Mouse (Mus musculus) liver, adult 2 months (tissue): ENCODE data around the gene Rrp7a. TPM values are rescaled to one million over a fixed set of nuclear protein-coding genes. Genes with fewer than 3 reads are reported as not detected.

Experiments used
- DNase-seq: peaks from one replicate; pipeline ENCODE4 v3.0.0-alpha.2; 2011; ENCODE audit warnings: low read depth, low spot score; ENCODE audit errors: extremely low read depth
- H3K27ac ChIP-seq: fragments of 200-500 bp; replicated peaks from 2 replicates; pipeline ENCODE4 v1.5.1; 2012; ENCODE audit warnings: low read depth, mild to moderate bottlenecking, control low read depth, inconsistent platforms, low read length; ENCODE audit not compliant: insufficient read depth
- H3K27me3 ChIP-seq: fragments of 200-500 bp; 2 replicates; pipeline ENCODE4 v1.6.1; 2012; ENCODE audit warnings: mild to moderate bottlenecking, moderate library complexity, low read length, inconsistent platforms; ENCODE audit not compliant: control insufficient read depth, insufficient read depth
- H3K36me3 ChIP-seq: fragments of 200-500 bp; 2 replicates; pipeline ENCODE4 v1.6.1; 2012; ENCODE audit warnings: low read length, inconsistent platforms; ENCODE audit not compliant: control insufficient read depth, insufficient read depth
- H3K4me1 ChIP-seq: fragments of 200-500 bp; 2 replicates; pipeline ENCODE4 v1.6.1; 2011; ENCODE audit warnings: low read length; ENCODE audit not compliant: control insufficient read depth, insufficient read depth
- H3K4me3 ChIP-seq: fragments of 200-500 bp; 2 replicates; pipeline ENCODE4 v1.5.1; 2011; ENCODE audit warnings: low read depth, mild to moderate bottlenecking, control low read depth, low read length, moderate library complexity; ENCODE audit not compliant: insufficient read depth
- H3K79me2 ChIP-seq: fragments of 200-500 bp; 2 replicates; pipeline ENCODE4 v1.6.1; 2012; ENCODE audit warnings: inconsistent platforms, mild to moderate bottlenecking, low read length, moderate library complexity; ENCODE audit not compliant: control insufficient read depth, insufficient read depth
- H3K9ac ChIP-seq: fragments of 200-500 bp; 2 replicates; pipeline ENCODE4 v1.6.1; 2012; ENCODE audit warnings: low read depth, mild to moderate bottlenecking, control low read depth, inconsistent platforms, low read length
- CTCF ChIP-seq: fragments of 200-500 bp; IDR thresholded peaks from 2 replicates; pipeline ENCODE4 v1.5.1; 2011; ENCODE audit warnings: low read depth, low read length, control low read depth
- POLR2A ChIP-seq: fragments of 200-500 bp; IDR thresholded peaks from 2 replicates; pipeline ENCODE4 v1.6.1; 2011; ENCODE audit warnings: low read length, control low read depth; ENCODE audit not compliant: insufficient read depth; ENCODE audit errors: extremely low read depth
- WGBS: fragments of 180-500 bp; shearing (Covaris S2); methylation state at CpG from one replicate; pipeline ENCODE4 v1.1.7; 2018; 5-methylcytosine and 5-hydroxymethylcytosine counted together
- polyA plus RNA-seq: library from polyadenylated mRNA; depleted of rRNA; stranded (reverse); fragments of >200 nt; gene quantifications from 2 replicates; pipeline ENCODE4 v1.2.3, GENCODE M21; 2012
- total RNA-seq: library from RNA; depleted of rRNA; stranded (reverse); fragments of >200 nt; gene quantifications from 2 replicates; pipeline ENCODE4 v1.2.3, GENCODE M21; 2014

Rrp7a gene
- total and polyA plus RNA-seq, 2 experiments, result 9.1 to 44.1 TPM

GRCm38 (mm10) chr15:83107814-83108213 lies 14.8 kb downstream of the Rrp7a start:
- H3K4me1 ChIP-seq, result no peaks in the 10 kb centered on the region
- WGBS, result 95% methylated on average over 6 of the region's 6 CpGs
- H3K36me3 ChIP-seq, result peaks cover 5% of the 10 kb centered on the region; the same call in 1 of the 2 replicates
- no peak overlapping the region for H3K4me3 ChIP-seq
- TF ChIP-seq CTCF, result no peak
- TF ChIP-seq POLR2A, result no peak
- H3K27ac ChIP-seq, result no peak overlapping the region
- DNase-seq, result no peak
- H3K79me2 ChIP-seq, result no peaks in the 10 kb centered on the region
- no peaks in the 10 kb centered on the region for H3K27me3 ChIP-seq
- H3K9ac ChIP-seq, result no peak overlapping the region

DNA sequence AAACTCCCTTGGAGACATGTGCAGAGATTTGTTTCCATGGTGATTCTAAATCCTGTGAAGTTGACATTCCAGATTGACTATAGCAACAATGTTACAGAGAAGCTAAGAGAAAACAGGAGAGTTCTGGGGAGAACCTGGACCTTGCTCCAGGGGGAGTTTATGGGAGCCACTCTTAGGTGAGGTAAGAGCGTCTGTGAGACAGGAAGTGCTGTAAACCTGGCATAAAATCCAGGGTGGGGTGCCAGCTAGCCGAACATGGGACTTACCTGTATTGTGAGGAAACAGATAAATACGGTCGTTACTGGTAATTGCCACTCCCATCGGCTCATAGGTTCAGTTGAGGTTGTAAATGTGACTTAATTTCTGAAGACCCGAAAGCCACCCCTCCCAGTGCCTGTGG lies 16.2 kb downstream of the Rrp7a start:
- Histone ChIP-seq H3K9ac (no peak overlapping the region), H3K4me3 (no peak overlapping the region), H3K36me3 (peaks cover 5% of the 10 kb centered on the region; the same call in 1 of the 2 replicates), H3K79me2 (no peaks in the 10 kb centered on the region), H3K4me1 (no peaks in the 10 kb centered on the region), H3K27ac (no peak overlapping the region), H3K27me3 (no peaks in the 10 kb centered on the region)
- TF ChIP-seq CTCF (no peak), POLR2A (no peak)
- 93% methylated on average over 6 of the region's 6 CpGs for WGBS
- no peak for DNase-seq

DNA sequence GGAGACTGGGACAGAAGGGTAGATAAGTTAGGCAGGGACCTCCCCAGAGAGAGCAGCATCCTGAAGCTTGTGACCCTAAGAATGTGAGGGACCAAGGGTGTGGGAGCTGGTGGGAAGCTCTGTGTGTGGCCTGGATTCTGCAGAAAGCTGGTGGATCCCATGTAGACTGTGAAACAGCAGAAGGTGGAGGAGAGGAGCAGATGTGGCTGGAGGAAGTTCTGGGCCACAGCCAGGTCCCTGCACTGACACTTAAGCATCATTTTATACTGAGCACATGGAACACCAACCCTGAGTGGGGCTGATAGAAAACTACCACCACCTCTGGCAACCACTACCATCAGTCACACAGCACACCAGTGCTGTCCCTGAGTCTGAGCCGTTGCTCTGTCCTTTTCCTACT lies 19.5 kb downstream of the Rrp7a start:
- Histone ChIP-seq H3K4me1 (peaks cover 7% of the 10 kb centered on the region; the same call in 1 of the 2 replicates), H3K9ac (no peak overlapping the region), H3K27me3 (no peaks in the 10 kb centered on the region), H3K36me3 (peaks cover 3% of the 10 kb centered on the region; the same call in 1 of the 2 replicates), H3K27ac (no peak overlapping the region), H3K4me3 (no peak overlapping the region), H3K79me2 (no peaks in the 10 kb centered on the region)
- TF ChIP-seq CTCF (no peak), POLR2A (no peak)
- WGBS, result 71% methylated on average over 1 of the region's 1 CpGs
- DNase-seq, result no peak

DNA sequence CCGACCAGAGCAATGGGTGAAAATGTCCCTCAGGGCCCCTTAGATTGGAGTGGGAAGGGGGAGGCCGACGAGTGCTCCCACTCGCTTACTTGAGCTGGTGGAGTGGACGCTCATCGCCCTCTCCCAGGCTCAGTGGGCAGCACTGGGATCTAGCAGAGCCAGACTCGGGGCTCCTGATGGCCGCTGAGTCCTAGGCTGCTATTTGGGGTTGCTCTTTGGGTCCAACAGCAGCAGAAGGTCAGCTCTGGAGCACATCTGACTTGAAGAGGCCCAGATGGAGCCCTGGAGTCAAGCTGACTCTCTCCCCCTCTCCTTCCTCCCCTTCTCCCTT lies 22.3 kb downstream of the Rrp7a start:
- TF ChIP-seq CTCF (no peak), POLR2A (peak; percentile 53; the same call in 1 of the 2 replicates)
- Histone ChIP-seq H3K79me2 (no peaks in the 10 kb centered on the region), H3K27ac (peak overlapping the region; percentile 33), H3K4me1 (peaks cover 7% of the 10 kb centered on the region; the same call in 1 of the 2 replicates), H3K36me3 (peaks cover under 1% of the 10 kb centered on the region; the same call in 1 of the 2 replicates), H3K9ac (peak overlapping the region; percentile 74), H3K4me3 (peak overlapping the region; percentile 76), H3K27me3 (no peaks in the 10 kb centered on the region)
- WGBS, result under 1% methylated on average over 8 of the region's 8 CpGs
- DNase-seq, result no peak

GRCm38 (mm10) chr15:83099533-83100331 lies 22.9 kb downstream of the Rrp7a start:
- H3K4me1 ChIP-seq, result peaks cover 7% of the 10 kb centered on the region; the same call in 1 of the 2 replicates
- peak; percentile 83 for DNase-seq
- no peaks in the 10 kb centered on the region for H3K79me2 ChIP-seq
- H3K4me3 ChIP-seq, result peak overlapping the region; percentile 76
- no peaks in the 10 kb centered on the region for H3K27me3 ChIP-seq
- WGBS, result 8% methylated on average over 31 of the region's 31 CpGs
- H3K27ac ChIP-seq, result peak overlapping the region; percentile 33
- peak overlapping the region; percentile 74 for H3K9ac ChIP-seq
- H3K36me3 ChIP-seq, result no peaks in the 10 kb centered on the region
- TF ChIP-seq CTCF (no peak), POLR2A (no peak)

DNA sequence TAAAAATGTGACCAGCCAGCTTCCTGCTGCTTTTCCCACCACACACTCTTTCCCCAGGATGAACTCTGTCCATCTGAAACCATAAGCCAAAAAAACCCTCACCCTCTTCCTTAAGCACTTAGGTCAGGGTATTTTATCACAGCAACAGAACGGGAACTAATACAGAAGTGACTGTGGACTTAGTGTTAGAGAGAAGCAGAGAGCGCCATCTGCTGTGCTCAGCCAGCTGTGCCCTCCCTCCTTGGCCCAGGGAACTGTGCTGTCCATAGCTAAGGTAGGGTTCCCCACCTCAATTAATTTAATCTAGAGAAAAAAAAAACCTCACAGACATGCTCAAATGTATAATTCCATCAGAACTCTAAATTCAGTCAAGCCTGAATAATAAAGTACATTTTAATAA lies 26.7 kb downstream of the Rrp7a start:
- no peak for DNase-seq
- peaks cover 7% of the 10 kb centered on the region; the same call in 1 of the 2 replicates for H3K4me1 ChIP-seq
- no peaks in the 10 kb centered on the region for H3K79me2 ChIP-seq
- TF ChIP-seq POLR2A, result no peak
- TF ChIP-seq CTCF, result peak; percentile 71
- H3K27me3 ChIP-seq, result no peaks in the 10 kb centered on the region
- H3K36me3 ChIP-seq, result no peaks in the 10 kb centered on the region
- H3K27ac ChIP-seq, result no peak overlapping the region
- WGBS, result 43% methylated on average over 2 of the region's 2 CpGs
- H3K4me3 ChIP-seq, result no peak overlapping the region
- H3K9ac ChIP-seq, result no peak overlapping the region
